Mouse (Mus musculus): ENCODE data around the gene Ube2l6.

GRCm38 (mm10) chr2:84772454-84772853 lies 26.2 kb upstream of the Ube2l6 start:
- TF ChIP-seq CTCF (IDR thresholded peaks at IDR 0.05; ENCODE audit: control insufficient read depth, insufficient read depth, low read length) (no peak), POLR2A (IDR thresholded peaks at IDR 0.05; ENCODE audit: borderline replicate concordance, control insufficient read depth, low read depth, low read length) (no peak)
